Mouse (Mus musculus) adrenal gland, postnatal 14 days (tissue): ENCODE data around the gene Gm609. TPM values are rescaled to one million over a fixed set of nuclear protein-coding genes. Genes with fewer than 3 reads are reported as not detected.
"Not testable (repeated sequence)": the region's sequence is repeated elsewhere in the genome, so short reads cannot be mapped to it uniquely, and the experiment has no call there.

Experiments
- DNase-seq: peaks from one replicate; pipeline ENCODE4 v3.0.0; 2021; ENCODE audit warnings: mixed read lengths
- long read RNA-seq, 2 experiments: library from polyadenylated mRNA; stranded (forward); transcript quantifications; one replicate each; pipeline ENCODE4 v2.0.0; 2021
- total RNA-seq: library from RNA; stranded (reverse); gene quantifications from 2 replicates; pipeline ENCODE4 v1.2.3, GENCODE M21; 2021

Gm609 gene
- 0.11 and 0.19 TPM in 2 replicates for total RNA-seq
- long read RNA-seq, experiment 1: 0 reads
- long read RNA-seq, experiment 2: 0 reads

DNA sequence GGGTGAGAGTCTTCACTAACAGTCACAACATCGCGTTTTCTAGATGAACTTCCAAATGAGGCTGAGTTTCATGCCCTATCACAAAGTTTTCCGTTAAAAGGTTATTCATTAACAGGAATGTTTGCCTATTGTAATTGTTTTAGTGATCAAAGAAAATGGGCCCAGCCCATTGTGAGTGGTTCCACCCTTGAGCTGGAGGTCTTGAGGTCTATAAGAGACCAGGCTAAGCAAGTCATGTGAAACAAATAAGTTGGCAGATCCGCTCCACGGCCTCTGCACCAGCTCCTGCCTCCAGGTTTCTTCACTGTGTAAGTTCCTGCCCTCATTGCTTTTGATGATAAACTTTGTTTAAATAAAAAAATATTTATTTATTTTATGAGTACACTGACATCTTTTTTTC, at the start of gene Gm609:
TSS of gene Gm609 (minus strand) at position 43 of the 400 bp plus-strand sequence.
- no peak for DNase-seq

DNA sequence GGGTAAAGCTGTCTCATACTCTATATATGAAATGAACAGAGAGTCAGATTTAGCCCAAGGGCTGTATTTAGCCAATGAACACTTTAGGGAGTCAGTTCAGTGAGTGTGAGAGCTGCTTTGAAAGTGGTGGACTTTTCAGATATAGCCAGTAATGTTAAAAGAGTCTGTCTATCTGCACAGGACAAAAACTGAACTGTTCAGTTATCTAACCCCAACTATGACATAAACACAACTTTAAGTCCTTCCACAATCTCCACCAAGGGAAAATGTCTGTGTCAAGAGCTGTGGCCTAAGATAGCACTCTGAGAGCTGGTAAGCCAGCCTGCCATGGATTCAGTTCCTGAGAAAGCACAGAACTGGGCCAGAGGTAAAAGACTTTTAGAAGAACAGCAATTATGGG, 49.3 kb upstream of the Gm609 start:
- DNase-seq: no peak

DNA sequence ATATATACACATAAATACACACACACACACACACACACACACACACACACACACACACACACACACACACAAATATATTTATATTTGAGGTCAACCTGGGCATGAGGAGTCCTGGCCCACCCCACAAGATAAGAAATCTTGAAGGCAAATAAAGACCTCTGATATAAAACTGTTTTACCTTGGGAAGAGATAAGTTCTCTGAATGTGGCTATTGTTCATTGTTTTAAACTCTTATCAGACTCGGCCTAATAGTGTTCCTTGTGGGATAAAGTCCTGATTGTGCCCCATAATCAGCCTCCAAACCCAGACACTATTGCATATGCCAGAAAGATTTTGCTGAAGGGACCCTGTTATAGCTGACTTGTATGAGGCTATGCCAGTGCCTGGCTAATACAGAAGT, 45.6 kb upstream of the Gm609 start:
- not testable (repeated sequence) for DNase-seq

DNA sequence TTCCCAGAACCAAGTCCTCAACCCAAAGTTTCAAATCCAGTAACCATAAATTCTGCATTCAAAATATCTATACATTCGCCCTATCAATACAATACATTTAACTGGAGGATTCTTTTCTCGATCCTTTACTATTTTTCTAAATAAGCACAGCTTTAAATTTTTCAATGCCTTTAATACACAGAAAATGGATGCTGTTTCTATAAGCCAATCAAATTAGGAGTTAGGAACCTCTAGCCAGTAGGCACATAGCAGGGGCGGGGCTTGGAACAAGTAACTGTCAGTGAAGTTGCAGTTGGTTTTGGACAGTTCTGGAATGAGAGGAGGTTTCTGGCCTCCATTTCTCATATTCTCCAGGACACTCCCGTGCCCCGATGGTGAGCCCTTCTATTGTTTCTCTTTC, 42.2 kb upstream of the Gm609 start, which contains the start of gene Slc9c1:
TSS of gene Slc9c1 (plus strand) at position 301 of the 400 bp plus-strand sequence.
- no peak for DNase-seq

DNA sequence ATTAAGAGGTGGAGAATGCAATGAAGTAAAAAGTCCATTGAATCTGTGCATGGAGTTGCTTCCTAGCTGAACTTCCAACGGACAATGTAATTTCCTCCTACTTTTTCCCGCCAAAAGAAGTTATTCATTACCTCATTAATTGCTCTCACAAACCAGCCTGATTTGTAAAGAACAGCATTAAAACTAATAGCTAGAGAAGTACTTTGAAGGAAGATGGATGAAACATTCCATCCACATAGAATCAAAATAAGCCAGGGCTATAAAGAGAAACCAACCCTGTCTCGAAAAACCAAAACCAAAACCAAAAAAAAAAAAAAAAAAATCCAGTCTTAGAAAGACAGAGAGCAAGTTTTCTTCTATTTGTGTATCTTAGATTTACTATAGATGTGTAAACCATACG, 39.2 kb upstream of the Gm609 start, which contains the start of gene Gm17783:
TSS of gene Gm17783 (minus strand) at position 101 of the 400 bp plus-strand sequence.
- no peak for DNase-seq

DNA sequence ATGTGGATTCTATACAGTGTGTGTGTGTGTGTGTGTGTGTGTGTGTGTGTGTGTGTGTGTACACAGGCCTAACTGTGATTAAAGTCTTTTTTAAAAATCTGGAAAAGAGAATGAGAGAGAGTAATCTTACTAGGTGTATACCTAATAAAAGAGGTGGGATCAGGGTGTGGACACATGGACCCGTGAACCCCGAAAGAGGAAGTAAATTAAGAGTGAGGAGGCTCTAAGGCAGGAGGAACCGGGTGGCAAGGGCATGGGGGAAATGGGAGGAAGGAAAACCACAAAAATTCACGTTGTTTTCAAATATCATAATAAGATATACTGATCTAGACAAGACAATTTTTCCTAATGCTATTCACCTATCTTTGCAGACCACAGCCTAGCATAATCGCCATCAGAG, 32.8 kb upstream of the Gm609 start:
- DNase-seq: no peak

DNA sequence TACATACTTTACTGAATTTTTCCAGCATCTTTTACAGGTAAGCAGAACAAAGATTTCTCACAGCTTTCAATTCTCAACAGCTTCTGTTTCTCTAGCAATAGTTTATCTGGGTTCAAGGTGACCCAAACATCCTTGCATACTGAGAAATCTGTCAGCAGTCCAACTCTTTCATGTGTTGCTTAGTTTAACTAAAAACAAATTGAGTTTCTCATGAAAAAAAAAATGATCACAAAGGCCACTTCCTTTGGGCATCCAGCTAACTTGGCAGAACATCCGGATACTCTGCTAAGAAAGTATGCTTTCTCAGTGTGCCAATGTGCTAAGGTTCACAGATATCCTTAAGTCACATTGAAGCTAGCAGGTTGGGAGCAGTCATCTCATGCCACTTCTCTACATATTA, 2.6 kb upstream of the Gm609 start:
- DNase-seq: peak; percentile 7

DNA sequence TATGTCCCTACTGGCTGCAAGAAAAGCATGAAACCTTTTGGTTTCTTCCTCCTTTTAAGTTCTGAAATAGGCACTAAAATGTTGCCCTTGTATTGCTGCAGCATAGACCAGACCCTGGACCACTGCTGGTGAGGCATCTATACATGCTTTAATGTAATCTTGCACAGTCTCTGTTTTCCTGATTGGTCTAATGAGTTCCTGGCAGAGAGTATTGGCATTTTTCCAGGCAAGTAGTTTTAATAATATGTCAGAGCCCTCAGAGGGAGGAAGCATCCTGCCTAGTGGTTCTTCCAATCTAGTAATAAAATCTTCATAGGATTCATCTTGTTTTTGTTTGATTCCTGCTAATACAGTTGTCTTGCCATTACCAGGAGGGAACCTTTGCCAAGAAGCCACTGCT, 15.8 kb downstream of the Gm609 start:
- no peak for DNase-seq

DNA sequence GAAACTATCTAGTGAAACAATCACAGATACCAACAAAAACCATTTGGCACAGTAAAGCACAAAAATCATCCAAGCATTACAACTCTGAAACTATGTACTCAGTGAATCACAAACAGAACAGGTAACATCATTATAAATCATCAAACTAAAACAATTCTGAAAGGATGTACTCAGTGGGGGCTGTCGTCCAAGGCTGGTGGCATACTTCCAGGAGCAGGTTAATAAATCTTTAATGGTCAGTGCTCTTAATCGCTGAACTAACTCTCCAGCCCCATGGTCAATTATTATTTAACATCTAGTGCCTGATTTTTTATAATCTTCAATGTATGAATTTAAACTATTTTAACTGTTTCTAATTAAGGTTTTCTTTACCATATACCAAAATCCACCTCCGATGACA, 20.9 kb downstream of the Gm609 start:
- not testable (repeated sequence) for DNase-seq

DNA sequence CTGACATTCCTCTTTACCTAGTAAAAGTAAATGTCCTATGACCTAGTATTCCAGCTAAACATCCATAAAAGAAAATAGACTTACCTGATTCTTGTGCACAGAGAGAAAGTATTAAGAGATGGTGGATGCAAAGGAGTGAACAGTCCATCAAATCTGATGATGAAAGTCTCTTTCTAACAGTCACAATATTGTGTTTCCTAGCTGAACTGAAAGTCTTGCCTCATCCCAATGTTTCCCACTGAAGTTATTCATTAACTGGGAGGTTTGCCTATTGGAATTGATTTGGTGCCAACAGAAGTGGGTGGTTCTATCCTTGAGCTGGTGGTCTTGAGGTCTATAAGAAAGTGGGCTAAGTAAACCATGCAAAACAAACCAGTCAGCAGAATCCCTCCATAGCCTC, 38.0 kb downstream of the Gm609 start:
- no peak for DNase-seq

DNA sequence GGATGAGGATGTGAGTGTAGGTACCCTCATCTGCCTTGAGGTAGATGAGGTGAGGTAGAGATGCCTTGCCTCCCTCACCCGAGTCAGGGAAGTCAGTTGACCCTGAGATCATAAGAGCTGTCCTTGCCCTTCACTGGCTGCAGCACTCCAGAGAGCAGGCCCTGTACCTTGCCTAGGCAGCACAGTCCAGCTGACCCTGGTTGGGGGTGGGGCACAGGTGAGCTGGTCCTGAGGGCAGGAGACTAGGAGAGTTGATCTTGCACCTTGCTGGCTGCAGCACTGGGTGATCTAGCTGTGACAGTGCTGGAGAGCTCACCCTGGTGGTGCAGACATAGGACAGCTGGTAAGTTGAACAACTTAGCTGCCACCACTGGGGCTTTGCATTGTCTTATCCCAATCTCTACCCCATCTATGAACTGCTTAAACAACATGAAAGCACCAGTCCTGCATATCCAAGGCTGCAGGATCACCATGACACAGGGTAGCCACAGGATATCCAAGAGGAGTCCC, 55.5 kb downstream of the Gm609 start:
- no peak for DNase-seq

DNA sequence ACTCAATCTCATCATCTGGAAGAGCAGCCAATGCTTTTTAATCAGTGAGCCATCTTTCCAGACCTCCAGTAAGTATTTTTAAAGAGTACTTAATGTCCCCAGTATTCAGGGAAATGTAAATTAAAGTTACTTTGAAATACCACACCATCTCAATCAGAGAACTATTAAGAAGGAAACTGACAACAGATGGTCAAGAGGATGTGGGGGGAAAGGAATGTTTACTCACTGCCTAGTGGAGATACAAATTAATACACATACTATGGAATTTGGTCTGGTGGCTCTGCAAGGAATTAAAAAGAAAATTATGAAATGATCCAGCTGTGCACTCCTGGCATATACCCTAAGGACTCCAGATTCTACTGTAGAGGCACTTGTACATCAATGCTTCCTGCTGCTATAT, 57.2 kb downstream of the Gm609 start:
- no peak for DNase-seq

DNA sequence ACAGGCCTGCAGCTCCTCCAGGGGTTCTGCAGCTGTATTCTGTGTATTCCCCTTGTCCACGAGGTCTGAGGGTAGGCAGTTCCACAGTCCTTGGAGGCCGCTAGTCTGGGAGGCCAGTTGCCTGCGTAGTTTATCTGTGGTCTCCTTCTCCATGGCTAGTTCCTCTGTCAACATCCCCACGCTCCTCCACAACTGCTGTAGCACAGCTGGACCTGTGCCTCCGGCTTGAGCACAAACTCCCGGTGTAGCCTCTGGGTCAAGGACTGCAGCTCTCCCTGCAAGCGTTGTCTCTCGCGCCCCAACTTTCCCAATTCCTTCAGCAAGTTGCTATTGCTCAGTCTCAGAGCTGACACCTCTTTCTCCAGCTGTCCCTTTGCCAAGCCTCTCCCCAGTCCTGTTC, 65.1 kb downstream of the Gm609 start:
- DNase-seq: peak; percentile 22

DNA sequence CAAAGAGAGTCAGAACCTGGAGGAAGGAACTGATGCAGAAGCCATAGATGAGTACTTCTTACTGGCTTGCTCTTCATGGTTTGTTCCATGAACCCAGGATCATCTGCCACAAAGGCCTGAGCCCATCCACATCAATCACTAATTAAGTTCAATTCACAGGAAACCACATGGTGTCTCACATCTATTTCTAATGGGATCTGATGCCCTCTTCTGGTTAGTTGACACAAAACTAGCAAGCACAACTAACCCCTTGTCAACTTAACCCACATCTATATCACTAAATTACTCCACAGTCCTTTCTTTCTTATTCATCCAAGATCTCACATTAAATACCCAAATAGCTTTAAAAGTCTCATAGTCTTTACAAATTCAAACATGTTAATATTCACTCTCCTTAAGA, 79.3 kb downstream of the Gm609 start:
- DNase-seq: no peak

DNA sequence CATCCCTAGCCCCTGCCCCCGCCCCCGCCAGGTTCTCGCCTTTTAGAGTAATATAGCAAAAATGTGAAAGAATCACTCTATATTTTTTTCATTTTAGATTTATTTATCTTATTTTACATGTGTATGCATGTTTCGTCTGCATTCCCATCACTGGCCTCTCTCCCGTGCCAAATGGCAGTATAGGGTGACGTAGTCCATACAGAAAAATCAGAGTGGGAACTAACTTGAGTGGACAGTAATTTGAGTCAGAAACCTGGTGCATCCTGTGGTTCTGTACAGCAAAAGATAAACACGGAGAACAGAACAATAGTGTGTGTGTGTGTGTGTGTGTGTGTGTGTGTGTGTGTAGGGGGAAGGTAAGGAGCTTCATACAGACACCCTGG, 83.7 kb downstream of the Gm609 start:
- DNase-seq: not testable (repeated sequence)

DNA sequence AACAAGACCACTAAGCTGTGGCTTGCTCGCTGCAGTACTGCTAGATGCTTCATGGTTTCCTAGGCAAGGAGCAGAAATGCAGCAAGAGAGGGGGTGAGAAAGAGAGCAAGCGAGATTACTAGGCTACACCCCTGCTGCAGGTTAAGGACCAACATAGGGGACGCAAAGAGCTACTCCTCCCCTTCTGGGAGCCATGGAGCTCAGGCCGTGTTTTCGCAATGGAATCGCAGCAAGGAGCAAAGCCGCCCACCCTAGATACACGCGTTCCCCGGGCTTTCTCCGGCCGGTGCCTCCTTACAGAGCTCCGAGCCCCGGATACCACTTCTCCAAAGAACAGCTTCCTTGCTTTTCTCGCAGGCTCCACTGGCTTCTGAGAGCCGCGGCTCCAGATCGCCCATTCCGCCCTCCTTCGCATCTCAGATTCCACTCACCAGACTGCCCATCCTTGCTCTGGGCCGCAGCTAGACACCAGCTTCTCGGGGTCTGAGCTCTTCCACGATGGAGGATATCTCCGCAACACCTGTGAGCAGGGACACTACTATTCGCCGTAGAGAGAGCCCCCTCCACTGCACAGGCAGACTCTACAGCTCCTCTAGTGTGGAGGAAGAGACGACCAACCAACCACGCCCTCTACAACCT, 84.2 kb downstream of the Gm609 start, which contains the start of gene Cd200:
TSS of gene Cd200 (minus strand) at position 629 of the 639 bp plus-strand sequence.
- peak; percentile 66 for DNase-seq

DNA sequence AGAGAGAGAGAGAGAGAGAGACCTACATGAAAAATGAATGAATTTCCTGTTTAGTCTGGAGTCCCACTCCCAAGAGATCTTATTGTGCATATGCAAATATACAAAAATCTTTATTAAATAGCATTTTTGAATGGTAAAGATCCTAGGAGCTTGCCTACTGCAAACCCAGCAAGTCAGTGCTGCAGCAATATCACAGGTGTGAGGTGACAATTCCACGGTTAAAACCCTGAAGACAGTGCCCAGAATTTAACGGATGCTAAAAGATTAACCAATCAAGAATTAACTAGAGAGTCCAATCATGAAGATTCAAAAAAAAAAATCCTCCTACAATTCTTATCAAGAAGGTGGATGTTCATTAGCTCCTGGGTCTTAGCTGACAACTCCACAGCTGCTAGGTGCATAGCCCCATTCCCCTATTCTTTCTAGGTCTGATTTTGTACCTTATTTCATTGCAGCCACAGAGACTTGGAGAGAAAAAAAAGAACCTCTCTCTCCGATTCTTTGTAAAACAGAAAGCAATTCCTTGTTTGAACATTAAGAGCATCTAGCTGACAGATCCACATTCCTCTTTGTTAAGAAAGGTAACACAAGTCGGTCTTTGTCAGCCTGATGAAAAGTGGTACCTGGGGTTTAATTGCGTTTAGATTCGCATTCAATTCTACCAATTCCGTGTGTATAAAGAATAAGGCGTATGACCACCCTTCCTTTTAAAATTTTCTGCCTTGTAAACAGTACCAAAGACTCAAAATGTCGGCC, 84.9 kb downstream of the Gm609 start:
- DNase-seq: no peak

DNA sequence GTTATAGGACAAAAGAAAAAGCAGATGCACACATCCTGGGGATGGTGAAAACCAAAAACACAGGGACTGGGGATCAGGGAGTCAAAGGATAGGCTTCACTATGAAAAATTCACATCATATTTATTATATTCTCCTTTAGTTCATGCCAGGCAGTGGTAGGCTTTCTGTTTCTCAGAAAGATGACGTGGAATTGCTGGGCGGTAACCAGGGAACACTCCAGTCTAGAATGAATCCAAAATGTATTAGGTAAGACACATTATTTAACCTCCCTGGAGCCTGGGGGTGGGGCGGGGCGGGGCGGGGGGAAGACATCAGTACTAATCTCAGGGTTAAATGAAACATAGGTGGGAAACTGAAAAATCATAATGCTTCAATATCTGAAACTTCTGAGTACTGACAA, 85.7 kb downstream of the Gm609 start:
- DNase-seq: no peak

DNA sequence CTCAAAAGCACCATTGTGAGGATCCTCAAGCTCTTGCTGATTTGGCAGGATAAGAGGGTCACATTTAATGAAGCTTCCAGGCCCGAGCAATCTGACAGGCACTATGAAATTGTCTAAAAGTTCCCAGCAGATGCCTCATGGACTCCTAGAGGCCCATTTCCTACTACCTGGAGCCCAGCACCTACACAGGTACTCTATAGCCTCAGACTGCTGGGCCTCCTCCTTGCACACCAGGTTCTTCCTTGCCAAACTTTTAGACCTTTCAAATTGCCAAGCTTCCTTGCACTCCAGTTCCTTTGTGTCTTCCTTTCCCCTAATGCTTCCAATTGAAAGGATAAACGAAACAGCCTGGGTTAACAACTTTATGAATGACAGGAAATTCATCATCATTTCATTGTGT, 89.8 kb downstream of the Gm609 start:
- DNase-seq: no peak

DNA sequence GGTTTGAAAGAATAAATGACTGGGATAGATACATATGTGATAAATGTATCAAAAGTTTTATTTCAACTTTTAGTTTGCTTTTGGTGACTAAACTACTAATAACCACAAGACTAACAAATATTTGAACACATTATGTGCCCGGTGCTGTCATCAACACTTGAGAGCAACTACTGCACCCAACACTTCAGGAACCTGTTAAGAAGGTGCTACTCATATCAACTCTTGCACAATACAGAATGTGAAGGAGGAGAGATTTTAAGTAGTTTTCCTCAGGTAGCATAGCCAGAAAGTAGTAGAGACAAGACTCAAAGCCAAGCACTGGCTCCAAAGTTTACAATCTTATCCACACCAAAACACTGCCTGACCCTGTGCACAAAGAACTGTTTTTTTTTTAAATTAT, 90.7 kb downstream of the Gm609 start:
- DNase-seq: no peak

DNA sequence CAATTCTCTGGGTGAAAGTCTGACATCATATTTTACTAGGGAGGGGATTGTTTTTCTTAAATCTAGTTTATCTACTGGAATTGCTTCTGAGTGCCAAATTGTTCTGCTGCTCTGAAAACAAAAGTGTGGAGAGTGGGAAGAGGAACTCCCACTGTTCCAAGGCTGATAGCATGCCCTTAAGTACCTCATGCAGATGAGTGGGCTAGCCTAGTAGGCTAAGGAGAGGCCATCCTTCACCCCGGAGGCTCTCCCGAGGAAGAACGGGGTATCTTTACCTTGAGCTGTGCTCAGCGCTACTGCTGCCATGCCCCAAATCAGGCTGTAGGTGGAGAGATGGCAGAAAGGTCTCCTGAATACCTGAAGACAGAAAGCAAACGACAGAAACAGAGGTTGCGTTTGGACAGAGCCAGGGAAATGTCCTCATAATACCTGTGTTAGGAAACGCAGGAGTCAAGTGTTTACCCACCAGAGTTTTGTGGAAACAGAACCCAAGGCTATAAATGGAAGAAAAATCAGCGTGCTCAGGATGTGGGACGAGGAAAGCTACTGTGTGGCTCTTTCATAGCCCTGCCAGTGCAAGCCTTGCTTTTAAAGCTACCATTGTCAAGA, 92.7 kb downstream of the Gm609 start:
- no peak for DNase-seq

DNA sequence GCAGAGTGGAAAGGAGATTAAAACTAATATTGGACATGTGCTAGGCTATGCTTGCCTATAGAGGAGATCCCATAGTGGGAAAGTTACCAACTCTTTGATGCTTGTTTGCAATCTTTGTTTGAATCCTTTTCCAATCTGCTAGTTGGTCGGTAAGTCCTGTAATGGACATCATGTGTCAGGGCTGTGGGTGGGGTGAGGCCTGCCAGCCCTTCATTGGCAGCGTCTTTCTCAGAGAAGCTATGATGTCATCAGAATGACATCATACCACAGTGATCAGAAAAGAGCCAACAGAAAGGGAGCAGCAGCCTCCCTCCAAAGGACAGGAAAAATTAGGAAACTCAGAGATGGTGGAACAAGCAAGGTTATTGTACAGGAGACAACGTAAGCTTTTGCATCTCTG, 93.4 kb downstream of the Gm609 start:
- no peak for DNase-seq

DNA sequence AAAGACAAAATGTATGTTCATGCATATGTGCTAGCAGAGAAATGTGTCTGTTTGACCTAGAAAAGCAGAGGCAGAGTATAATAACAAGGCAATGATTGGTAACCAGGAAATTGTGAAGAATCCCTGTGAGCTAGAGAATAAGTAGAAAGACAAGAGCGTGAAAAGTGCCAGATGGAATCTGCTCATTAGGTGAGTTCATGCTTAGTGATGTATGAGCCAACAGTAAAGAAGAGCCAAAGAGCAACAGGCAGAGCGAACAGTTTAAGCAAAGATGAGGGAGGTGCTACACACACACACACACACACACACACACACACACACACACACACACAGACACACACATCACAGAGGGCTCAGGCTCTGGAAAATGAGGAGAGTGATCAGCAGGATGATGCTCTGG, 95.3 kb downstream of the Gm609 start:
- no peak for DNase-seq
